8 mouse cellular contexts compared by ENCODE assay signal in the genomic region with DNA sequence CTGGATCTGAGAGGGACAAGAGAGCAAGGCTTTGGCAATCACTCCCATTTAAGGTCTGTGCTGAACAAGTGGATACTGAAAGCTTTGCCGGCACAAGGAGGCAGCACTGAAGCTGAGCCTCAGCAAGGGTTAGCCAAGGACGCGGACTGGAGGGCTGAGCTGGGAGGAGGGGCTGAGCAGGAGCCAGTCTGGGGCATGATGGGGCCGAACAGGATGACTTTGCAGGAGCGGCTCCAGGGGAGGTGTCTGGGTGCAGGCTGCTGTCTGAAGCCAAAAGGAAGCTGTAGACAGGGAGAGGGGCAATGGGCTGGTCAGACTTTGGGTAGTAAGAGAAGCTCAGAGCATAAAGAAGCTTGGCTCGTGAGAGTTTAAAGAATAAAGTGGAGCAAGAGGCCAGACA. TPM values are rescaled to one million over a fixed set of nuclear protein-coding genes. Genes with fewer than 3 reads are reported as not detected.
A peak's percentile ranks its signal among the peaks of the same experiment; 100 is the strongest.
DNase-seq lines count a peak whose midpoint lies in the region; ATAC-seq lines count a peak whose summit lies in the region.
"Had no signal": no experiment of that assay in that cellular context is flagged by ENCODE, and none has a peak within 500 bp of the region (broad histone marks: within the 10 kb centered on the region; RNA-seq: fewer than 3 reads in every experiment).

No protein-coding gene starts in this region.

- peak; percentile 33 for DNase-seq in WW6 (ENCODE audit: low read depth, low spot score)
- peak; percentile 9 for DNase-seq in cerebellum, adult 11 months
- peak; percentile 85 for DNase-seq in heart, postnatal 10 days
- peak; percentile 67 to 74 for DNase-seq in kidney, postnatal 36 days
- DNase-seq in lung, postnatal 14 days: peak; percentile 78
- peak; percentile 28 for DNase-seq in right cerebral cortex, postnatal 4 days

- 0 out of 2 replicates have a peak, but pooled peaks have one; percentile 41 for ATAC-seq in forebrain, embryonic 15.5 days (replicated peaks)

- H3K27ac ChIP-seq in forebrain, embryonic 15.5 days (replicated peaks): no peak overlapping the region

- no peaks in the 10 kb centered on the region for H3K9me3 ChIP-seq in forebrain, embryonic 15.5 days

- no peaks in the 10 kb centered on the region for H3K27me3 ChIP-seq in forebrain, embryonic 15.5 days

- peaks cover 4% of the 10 kb centered on the region; the same call in 1 of the 2 replicates for H3K4me1 ChIP-seq in forebrain, embryonic 15.5 days

- H3K9ac ChIP-seq in forebrain, embryonic 15.5 days (replicated peaks): no peak overlapping the region

- 11% methylated on average over 6 of the region's 6 CpGs for WGBS in forebrain, embryonic 15.5 days

- no peak overlapping the region for H3K4me3 ChIP-seq in forebrain, embryonic 15.5 days

- intact Hi-C loops in heart, postnatal 10 days (cut with DNase I): no loop called here

- no peak overlapping the region for H3K4me2 ChIP-seq in forebrain, embryonic 15.5 days (replicated peaks)

- H3K36me3 ChIP-seq in forebrain, embryonic 15.5 days: no peaks in the 10 kb centered on the region

RNA-seq across cellular contexts. Expression of a gene that starts 48.2 kb away (rescaled TPM):
- 0.36 and 0.95 TPM in 2 replicates for polyA plus RNA-seq in forebrain, embryonic 15.5 days (2015; fragmentation: Nextera tagmentation; extraction: Ambion mirVana)
- 1 to 10 TPM in 1 of 2 experiments, under 1 TPM in 1; 0.35 to 2.1 TPM for total RNA-seq in heart, postnatal 10 days (2021)
- total RNA-seq: layer of hippocampus, postnatal 25 days had no signal

RNA-seq across cellular contexts. Expression of a gene that starts 51.3 kb away (rescaled TPM):
- 4.4 and 5.5 TPM in 2 replicates for polyA plus RNA-seq in forebrain, embryonic 15.5 days (2015; fragmentation: Nextera tagmentation; extraction: Ambion mirVana)
- 10 to 100 TPM; 57.0 to 67.0 TPM for total RNA-seq in heart, postnatal 10 days (2021)

Comparison
In these comparisons a context has a peak if more than half of its experiments do, and no peak if none do; other contexts are left out.
1. DNase-seq: peak in every context shown above with its lines; median percentile 85 in heart, postnatal 10 days; 78 in lung, postnatal 14 days; 70 in kidney, postnatal 36 days; 33 in WW6; 28 in right cerebral cortex, postnatal 4 days; 9 in cerebellum, adult 11 months.